ENCODE assay signal across 11 mouse cellular contexts in the genomic region with DNA sequence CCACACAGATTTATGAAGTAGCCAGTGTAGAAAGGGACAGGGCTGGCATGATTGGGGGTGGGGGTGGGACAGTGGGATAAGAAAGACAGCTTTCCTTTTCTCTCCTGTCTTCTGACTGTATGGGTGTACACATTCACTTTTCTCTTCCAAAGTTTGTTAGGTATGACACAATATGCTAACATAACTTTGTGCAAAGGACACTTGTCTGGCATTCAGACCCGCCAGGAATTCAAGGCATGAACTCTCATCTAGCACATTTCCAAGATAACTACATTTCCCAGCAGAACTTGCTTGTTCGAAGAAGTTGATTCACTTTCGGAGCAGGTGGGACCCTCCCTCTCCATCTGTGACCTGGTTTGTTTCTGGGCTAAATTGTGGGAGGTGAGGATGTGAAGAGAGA.
"Had no signal": no experiment of that assay in that cellular context is flagged by ENCODE, and none has a peak within 500 bp of the region (broad histone marks: within the 10 kb centered on the region; RNA-seq: fewer than 3 reads in every experiment).

No protein-coding gene starts in this region.

- H3K36me3 ChIP-seq: kidney, embryonic 15.5 days; limb, embryonic 13.5 days; liver, embryonic 15.5 days; midbrain, embryonic 12.5 days had no signal

- H3K9ac ChIP-seq: kidney, embryonic 15.5 days; limb, embryonic 13.5 days; liver, embryonic 15.5 days; midbrain, embryonic 12.5 days had no signal

- H3K4me3 ChIP-seq: kidney, embryonic 15.5 days; limb, embryonic 13.5 days; liver, embryonic 15.5 days; midbrain, embryonic 12.5 days had no signal

- H3K27me3 ChIP-seq: liver, embryonic 15.5 days had no signal

- H3K9me3 ChIP-seq: kidney, embryonic 15.5 days; limb, embryonic 13.5 days; liver, embryonic 15.5 days; midbrain, embryonic 12.5 days had no signal

- H3K4me2 ChIP-seq: kidney, embryonic 15.5 days; limb, embryonic 13.5 days; liver, embryonic 15.5 days; midbrain, embryonic 12.5 days had no signal

- DNase-seq: kidney, adult 2 months; kidney, postnatal 14 days; layer of hippocampus, adult 9-11 months; left cerebral cortex, postnatal 4 days had no signal

- ATAC-seq: intestine, embryonic 16.5 days; midbrain, embryonic 16.5 days had no signal

- H3K27ac ChIP-seq: kidney, embryonic 15.5 days; limb, embryonic 13.5 days; liver, embryonic 15.5 days; midbrain, embryonic 12.5 days; stomach, postnatal 0 days had no signal
